Mouse (Mus musculus): Measurements from ENCODE around the gene B4galt7.
"Not testable (repeated sequence)": the region's sequence is repeated elsewhere in the genome, so short reads cannot be mapped to it uniquely, and the experiment has no call there.

DNA sequence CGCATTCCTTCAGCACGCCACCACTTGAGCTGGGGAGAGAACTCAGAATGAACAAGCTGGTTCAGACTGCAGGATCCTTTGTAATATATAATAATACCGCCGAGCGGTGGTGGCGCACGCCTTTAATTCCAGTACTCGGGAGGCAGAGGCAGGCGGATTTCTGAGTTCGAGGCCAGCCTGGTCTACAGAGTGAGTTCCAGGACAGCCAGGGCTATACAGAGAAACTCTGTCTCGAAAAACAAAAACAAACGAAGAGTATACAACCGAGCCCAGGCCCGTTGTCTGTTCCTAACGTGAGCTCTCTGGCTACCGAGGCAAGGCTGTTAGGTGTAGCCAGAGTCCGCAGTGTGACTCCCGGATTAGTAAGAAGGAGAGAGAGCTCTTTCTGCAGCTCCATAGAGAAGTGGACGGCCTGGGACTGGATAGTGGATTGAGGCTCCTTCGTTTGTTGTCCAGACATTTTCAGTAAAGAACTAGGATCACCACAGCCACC lies 22.5 kb downstream of the B4galt7 start:
- not testable (repeated sequence) for TF ChIP-seq POLR2A (IDR thresholded peaks at IDR 0.05; ENCODE audit: low read depth, low read length); CTCF (conservative IDR thresholded peaks at IDR 0.05; ENCODE audit: insufficient read depth, insufficient read length, low read depth, low read length)

Measured in kidney, adult 2 months (tissue).